Mouse (Mus musculus) cerebellum, adult 2 months (tissue): ENCODE data around the gene Btf3l4. TPM values are rescaled to one million over a fixed set of nuclear protein-coding genes. Genes with fewer than 3 reads are reported as not detected.

Experiments used
- DNase-seq, 2 experiments: peaks; one replicate each; pipeline ENCODE4 v3.0.0; 2021
- H3K27ac ChIP-seq: fragments of 200-500 bp; 2 replicates; pipeline ENCODE4 v1.5.1; 2012; ENCODE audit warnings: low read length, control low read depth, inconsistent platforms; ENCODE audit not compliant: insufficient read depth
- H3K27me3 ChIP-seq: fragments of 200-500 bp; 2 replicates; pipeline ENCODE4 v1.6.1; 2012; ENCODE audit warnings: inconsistent platforms, mild to moderate bottlenecking, low read length, moderate library complexity; ENCODE audit not compliant: control insufficient read depth, insufficient read depth
- H3K4me1 ChIP-seq: fragments of 200-500 bp; 2 replicates; pipeline ENCODE4 v1.6.1; 2011; ENCODE audit warnings: low read length; ENCODE audit not compliant: control insufficient read depth, insufficient read depth
- H3K4me3 ChIP-seq: fragments of 200-500 bp; replicated peaks from 2 replicates; pipeline ENCODE3; 2011; ENCODE audit warnings: mild to moderate bottlenecking, low read depth, low read length, control low read depth; ENCODE audit not compliant: insufficient read depth
- CTCF ChIP-seq: fragments of 200-500 bp; IDR thresholded peaks from 2 replicates; pipeline ENCODE4 v1.5.1; 2011; ENCODE audit warnings: low read depth, mild to moderate bottlenecking, control low read depth, low read length, moderate library complexity, borderline replicate concordance; ENCODE audit not compliant: insufficient read depth
- POLR2A ChIP-seq: fragments of 200-500 bp; IDR thresholded peaks from 2 replicates; pipeline ENCODE4 v1.6.1; 2011; ENCODE audit warnings: low read length, control low read depth, borderline replicate concordance; ENCODE audit not compliant: insufficient read depth
- WGBS: fragments of 180-500 bp; shearing (Covaris S2); methylation state at CpG from one replicate; pipeline ENCODE4 v1.1.7; 2018; 5-methylcytosine and 5-hydroxymethylcytosine counted together
- polyA plus RNA-seq: library from polyadenylated mRNA; depleted of rRNA; stranded (reverse); fragments of >200 nt; gene quantifications from 2 replicates; pipeline ENCODE4 v1.2.3, GENCODE M21; 2012

The Btf3l4 gene
- polyA plus RNA-seq, 1 experiment: 84.4 TPM

DNA sequence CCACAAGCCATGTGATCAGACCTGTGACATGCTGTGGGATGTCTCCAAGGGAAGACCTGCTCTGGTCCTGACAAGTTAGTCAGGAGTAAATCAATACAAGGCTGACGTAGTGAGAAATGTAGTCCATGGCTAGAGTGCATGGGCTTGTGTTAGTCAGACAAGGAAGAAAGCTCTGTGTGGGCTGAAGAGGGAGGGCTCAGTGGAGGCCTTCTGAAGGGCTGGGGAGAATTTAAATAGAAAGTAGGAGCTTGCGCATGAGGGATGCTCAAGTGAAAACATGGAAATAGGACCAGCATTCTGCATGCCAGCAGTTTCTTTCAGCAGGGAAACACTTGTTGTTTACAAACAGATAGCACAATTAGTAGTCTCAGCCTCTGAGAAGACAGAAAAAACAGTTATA, 29.9 kb downstream of the Btf3l4 start:
- no peak overlapping the region for H3K4me3 ChIP-seq
- WGBS: 89% methylated on average over 2 of the region's 2 CpGs
- H3K27ac ChIP-seq: no peak overlapping the region
- DNase-seq: no peak
- H3K4me1 ChIP-seq: no peaks in the 10 kb centered on the region
- H3K27me3 ChIP-seq: no peaks in the 10 kb centered on the region
- TF ChIP-seq CTCF: no peak
- no peak for TF ChIP-seq POLR2A

DNA sequence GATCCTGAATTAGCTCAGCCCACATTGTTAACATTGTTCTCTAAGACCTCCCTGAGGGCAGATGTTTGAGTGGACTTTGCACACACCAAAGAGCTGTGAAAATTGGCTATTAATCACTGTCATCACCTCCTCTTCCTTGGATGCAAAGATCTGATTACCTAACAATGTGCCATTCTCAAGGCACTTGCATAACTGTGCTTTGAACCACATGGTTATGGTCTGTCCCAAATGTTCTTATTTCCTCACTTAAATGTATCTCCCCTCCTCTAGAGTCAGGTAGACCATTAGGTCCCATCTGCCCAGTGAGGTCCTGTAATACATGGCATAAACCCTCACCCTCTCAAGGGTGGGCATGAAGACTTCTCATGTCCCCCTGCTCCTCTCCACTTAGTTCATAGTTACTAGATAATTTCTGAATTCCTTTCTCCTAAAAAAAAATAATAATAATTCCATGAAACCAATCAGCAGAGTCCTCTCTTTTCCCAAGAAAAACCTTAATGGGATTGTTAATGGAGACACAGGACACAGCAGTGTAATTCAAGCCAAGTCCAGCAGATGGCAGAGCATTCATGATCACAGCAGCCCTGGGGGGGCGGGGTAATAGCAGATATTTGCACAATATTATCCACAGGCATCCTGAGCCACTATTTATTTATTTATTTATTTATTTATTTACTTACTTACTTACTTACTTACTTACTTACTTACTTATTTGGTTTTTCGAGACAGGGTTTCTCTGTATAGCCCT, 35.2 kb downstream of the Btf3l4 start:
- Histone ChIP-seq H3K27me3 (no peaks in the 10 kb centered on the region), H3K4me3 (no peak overlapping the region), H3K4me1 (no peaks in the 10 kb centered on the region), H3K27ac (no peak overlapping the region)
- WGBS: 54% methylated on average over 2 of the region's 2 CpGs
- TF ChIP-seq POLR2A: no peak
- peak; percentile 69 for TF ChIP-seq CTCF
- peak; percentile 62 to 66 for DNase-seq

DNA sequence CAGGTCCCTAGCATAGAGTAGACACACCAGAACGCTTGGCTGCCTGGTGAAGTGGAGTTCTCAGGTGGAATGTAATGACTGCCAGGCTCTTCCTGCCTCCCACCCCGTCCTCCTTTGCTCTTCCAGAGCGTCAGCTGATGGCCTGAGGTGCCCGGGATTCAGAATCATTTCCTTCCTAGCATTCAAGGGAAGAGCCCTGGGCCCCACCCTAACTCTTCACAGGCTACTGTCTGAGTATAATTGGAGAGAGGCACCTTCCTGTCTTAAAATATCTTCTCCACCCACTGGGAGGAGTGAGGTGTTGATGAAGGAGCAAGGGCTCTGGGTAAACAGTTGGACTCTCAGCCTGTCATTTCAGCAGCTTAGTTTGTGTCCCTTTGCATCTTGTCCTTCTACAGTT, 36.7 kb downstream of the Btf3l4 start:
- Histone ChIP-seq H3K27ac (no peak overlapping the region), H3K27me3 (no peaks in the 10 kb centered on the region), H3K4me3 (no peak overlapping the region), H3K4me1 (no peaks in the 10 kb centered on the region)
- DNase-seq: no peak
- WGBS: 60% methylated on average over 4 of the region's 4 CpGs
- TF ChIP-seq CTCF: no peak
- TF ChIP-seq POLR2A: no peak

DNA sequence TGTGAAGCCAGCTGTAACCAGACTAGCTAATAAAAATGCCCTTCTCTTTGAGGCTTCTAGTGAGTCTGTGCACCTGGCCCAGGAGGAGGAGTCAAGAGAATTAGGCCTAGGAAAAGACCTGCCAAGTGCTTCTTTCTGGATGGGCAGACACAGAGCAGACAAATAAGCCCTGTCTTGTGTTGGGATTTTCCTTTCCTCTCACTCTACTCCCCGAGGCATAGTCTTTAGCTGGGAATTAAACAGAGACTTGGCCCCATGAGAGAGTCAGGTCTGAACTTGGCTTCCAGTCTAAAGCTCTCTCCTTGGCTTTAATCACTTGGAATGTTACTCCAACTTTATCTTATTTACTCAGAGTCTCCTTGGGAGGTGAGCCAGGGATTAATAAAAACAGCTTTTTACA, 39.5 kb downstream of the Btf3l4 start:
- no peak for DNase-seq
- H3K4me3 ChIP-seq: no peak overlapping the region
- 35% methylated on average over 1 of the region's 1 CpGs for WGBS
- H3K27me3 ChIP-seq: no peaks in the 10 kb centered on the region
- TF ChIP-seq CTCF: no peak
- no peak for TF ChIP-seq POLR2A
- H3K4me1 ChIP-seq: no peaks in the 10 kb centered on the region
- no peak overlapping the region for H3K27ac ChIP-seq

DNA sequence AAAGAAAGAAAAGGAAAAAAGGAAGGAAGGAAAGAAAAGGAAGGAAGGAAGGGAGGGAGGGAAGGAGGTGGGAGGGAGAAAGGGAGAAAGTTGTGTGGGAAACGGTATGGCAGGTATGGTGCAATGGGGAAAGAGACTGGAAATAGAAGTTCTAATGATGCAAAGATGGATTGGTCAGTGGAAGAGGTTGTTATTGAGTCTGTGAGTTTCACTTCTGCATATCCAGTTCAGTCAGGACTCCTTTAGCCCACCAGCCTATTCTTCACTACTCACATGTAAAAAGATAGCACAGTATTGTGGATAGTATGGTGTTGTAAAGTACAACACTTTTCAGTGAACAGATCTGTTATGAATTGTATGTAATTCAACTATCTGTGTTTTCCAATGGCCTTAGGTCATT, 42.9 kb downstream of the Btf3l4 start:
- Histone ChIP-seq H3K27ac (no peak overlapping the region), H3K4me3 (no peak overlapping the region), H3K4me1 (no peaks in the 10 kb centered on the region), H3K27me3 (no peaks in the 10 kb centered on the region)
- WGBS: 78% methylated on average over 1 of the region's 1 CpGs
- DNase-seq: no peak
- TF ChIP-seq POLR2A: no peak
- TF ChIP-seq CTCF: no peak

DNA sequence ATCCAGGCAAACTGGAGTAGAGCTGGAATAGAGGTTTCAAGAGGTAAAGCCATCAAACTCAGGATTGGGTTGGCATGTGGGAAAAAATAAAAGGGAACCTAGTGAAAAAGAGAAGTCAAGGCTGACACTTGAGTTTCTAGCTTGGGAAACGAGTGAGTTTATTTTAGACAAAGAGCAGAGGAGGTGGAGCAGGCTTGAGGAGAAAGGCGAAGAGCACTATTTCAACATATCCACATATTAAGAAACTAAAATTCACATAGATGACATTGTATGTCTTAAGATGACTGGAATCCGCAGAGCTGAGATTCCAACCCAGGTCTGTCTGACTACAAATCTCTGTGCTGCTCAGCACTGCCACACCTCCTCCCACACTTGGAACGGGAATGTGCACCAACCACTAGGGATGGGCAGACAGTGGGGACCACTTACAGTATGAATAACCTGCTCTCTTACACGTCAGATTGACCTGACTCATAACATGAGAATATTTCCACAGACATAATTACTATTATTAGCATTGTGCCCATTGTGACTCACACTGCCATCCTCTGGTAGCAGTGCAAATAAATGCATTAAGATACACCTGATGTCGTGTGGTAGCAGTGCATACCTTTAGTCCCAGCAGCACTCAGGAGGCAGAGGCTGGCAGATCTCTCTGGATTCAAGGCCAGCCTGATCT, 44.0 kb downstream of the Btf3l4 start:
- DNase-seq: no peak
- WGBS: 71% methylated on average over 6 of the region's 6 CpGs
- TF ChIP-seq CTCF: no peak
- TF ChIP-seq POLR2A: no peak
- Histone ChIP-seq H3K27ac (no peak overlapping the region), H3K4me1 (no peaks in the 10 kb centered on the region), H3K27me3 (no peaks in the 10 kb centered on the region), H3K4me3 (no peak overlapping the region)

DNA sequence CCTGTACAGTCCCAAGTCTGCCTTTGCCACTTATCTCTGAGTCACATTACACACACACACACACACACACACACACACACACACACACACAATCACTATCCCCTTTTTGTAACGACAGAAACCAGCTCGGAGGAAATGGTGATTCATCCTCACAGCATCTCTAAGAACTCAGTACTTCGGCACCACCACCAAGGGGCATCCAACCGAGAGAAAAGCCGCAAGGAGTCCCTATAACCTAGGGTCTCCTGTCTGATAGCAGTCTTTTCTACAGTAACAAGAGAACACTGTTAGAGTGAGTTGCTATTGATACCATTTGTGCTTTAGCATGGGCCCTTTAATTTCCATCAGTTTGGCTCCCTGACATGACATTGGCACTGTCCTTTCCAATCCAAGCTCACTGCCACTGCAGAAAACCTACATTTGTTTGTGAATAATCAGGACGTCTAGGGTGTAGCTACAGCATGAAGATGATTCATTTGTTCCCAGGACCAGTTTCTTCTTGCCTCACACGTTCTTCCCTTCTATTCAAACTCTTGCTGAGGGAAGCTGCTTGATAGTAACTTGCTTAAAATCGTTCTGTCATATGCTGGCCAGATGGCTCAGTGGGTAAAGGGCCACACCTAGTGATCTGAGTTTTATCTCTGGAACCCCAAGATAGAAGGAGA, 50.9 kb downstream of the Btf3l4 start:
- 9% methylated on average over 8 of the region's 8 CpGs for WGBS
- DNase-seq: peak; percentile 56 to 62
- Histone ChIP-seq H3K27me3 (no peaks in the 10 kb centered on the region), H3K4me1 (peaks cover 1% of the 10 kb centered on the region; the same call in 1 of the 2 replicates), H3K27ac (peak overlapping the region; percentile 93), H3K4me3 (peak overlapping the region; percentile 40)
- TF ChIP-seq CTCF: no peak
- TF ChIP-seq POLR2A: no peak

DNA sequence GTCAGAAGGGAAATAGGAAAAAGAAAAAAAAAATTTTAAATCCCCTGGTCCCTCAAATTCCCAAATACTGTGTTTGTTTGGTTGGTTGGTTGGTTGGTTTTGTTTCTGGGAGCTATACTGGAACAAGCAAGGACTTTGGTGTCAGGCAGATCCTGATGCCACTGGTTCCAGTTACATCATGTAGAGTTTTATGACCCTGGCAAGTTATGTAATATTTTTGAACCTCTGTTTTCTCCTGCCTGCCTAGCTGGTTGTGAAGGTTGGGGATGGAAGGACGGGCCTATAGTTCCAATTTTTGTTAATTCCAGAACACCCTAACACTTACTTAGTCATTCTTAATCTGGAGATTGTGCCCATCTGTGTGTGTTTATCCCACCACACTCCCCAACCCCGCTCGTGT, 51.8 kb downstream of the Btf3l4 start:
- TF ChIP-seq CTCF: no peak
- peak; percentile 16; the same call in 1 of the 2 replicates for TF ChIP-seq POLR2A
- Histone ChIP-seq H3K4me1 (peaks cover 2% of the 10 kb centered on the region; the same call in 1 of the 2 replicates), H3K27ac (peak overlapping the region; percentile 94), H3K27me3 (no peaks in the 10 kb centered on the region), H3K4me3 (peak overlapping the region; percentile 67)
- peak; percentile 54 to 58 for DNase-seq
- WGBS: 23% methylated on average over 3 of the region's 3 CpGs

DNA sequence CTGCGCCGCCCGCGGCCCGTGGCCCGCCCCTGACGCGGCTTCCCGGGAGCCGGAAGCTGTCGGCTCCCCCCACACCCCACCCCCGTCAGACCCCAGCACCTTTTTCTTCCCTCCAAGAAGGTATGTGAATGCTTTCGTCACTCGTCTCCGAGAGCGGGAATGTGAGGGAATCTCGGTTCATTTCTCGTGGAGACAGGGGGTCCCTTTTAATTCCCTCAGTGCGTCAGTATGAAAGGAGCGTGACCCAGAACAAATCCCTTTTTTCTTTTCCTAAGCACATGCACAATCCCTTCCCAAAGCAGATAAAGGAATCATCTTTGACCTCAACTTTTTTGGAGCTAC, 52.6 kb downstream of the Btf3l4 start:
- TF ChIP-seq CTCF (no peak), POLR2A (0 out of 2 replicates have a peak, but pooled peaks have one; percentile 2)
- peak overlapping the region; percentile 80 for H3K4me3 ChIP-seq
- peaks cover 2% of the 10 kb centered on the region; the same call in 1 of the 2 replicates for H3K4me1 ChIP-seq
- under 1% methylated on average over 19 of the region's 20 CpGs for WGBS
- DNase-seq: no peak
- no peaks in the 10 kb centered on the region for H3K27me3 ChIP-seq
- peak overlapping the region; percentile 12 for H3K27ac ChIP-seq
